Mouse (Mus musculus) intestine, embryonic 14.5 days (tissue): Measurements from ENCODE around the gene Olfr187. TPM values are rescaled to one million over a fixed set of nuclear protein-coding genes. Genes with fewer than 3 reads are reported as not detected.
"Not testable (repeated sequence)": the region's sequence is repeated elsewhere in the genome, so short reads cannot be mapped to it uniquely, and the experiment has no call there.

Experiments
- ATAC-seq: fragments of 200-750 bp; cut with Nextera tagmentation; replicated peaks from 2 replicates; pipeline ENCODE4 v1.8.0; 2017; ENCODE audit warnings: low read depth, moderate number of reproducible peaks, moderate TSS enrichment, moderate library complexity; ENCODE audit not compliant: low FRiP score, low TSS enrichment
- DNase-seq: peaks from one replicate; pipeline ENCODE4 v3.0.0-alpha.2; 2018; ENCODE audit warnings: low spot score
- H3K27ac ChIP-seq: fragments of 300-500 bp; sonication (generic); 2 replicates; pipeline ENCODE4 v1.5.1; 2014; ENCODE audit warnings: low read depth, mild to moderate bottlenecking, control low read depth
- H3K27me3 ChIP-seq: fragments of 300-500 bp; sonication (generic); replicated peaks from 2 replicates; pipeline ENCODE4 v1.6.1; 2014; ENCODE audit warnings: low read length, control low read depth; ENCODE audit not compliant: control insufficient read depth, insufficient read depth
- H3K36me3 ChIP-seq: fragments of 300-500 bp; sonication (generic); 2 replicates; pipeline ENCODE4 v1.6.1; 2014; ENCODE audit warnings: low read length, control low read depth; ENCODE audit not compliant: control insufficient read depth, insufficient read depth
- H3K4me1 ChIP-seq: fragments of 300-500 bp; sonication (generic); replicated peaks from 2 replicates; pipeline ENCODE4 v1.6.1; 2014; ENCODE audit warnings: low read length, control low read depth, mixed read lengths; ENCODE audit not compliant: control insufficient read depth, insufficient read depth
- H3K4me2 ChIP-seq: fragments of 300-500 bp; sonication (generic); 2 replicates; pipeline ENCODE4 v1.6.1; 2014; ENCODE audit warnings: low read length
- H3K4me3 ChIP-seq: fragments of 300-500 bp; sonication (generic); 2 replicates; pipeline ENCODE4 v1.5.1; 2014; ENCODE audit warnings: low read depth, low read length, control low read depth, mixed read lengths
- H3K9ac ChIP-seq: fragments of 300-500 bp; sonication (generic); 2 replicates; pipeline ENCODE4 v1.6.1; 2014; ENCODE audit warnings: mild to moderate bottlenecking, low read length
- H3K9me3 ChIP-seq: fragments of 300-500 bp; sonication (generic); 2 replicates; pipeline ENCODE4 v1.6.1; 2016; ENCODE audit warnings: low read length, control low read depth; ENCODE audit not compliant: control insufficient read depth
- WGBS: fragments of 180-500 bp; shearing (Covaris S2); extraction: QIAGEN DNeasy Blood & Tissue Kit; methylation state at CpG from one replicate; pipeline ENCODE4 v1.1.7; 2014; 5-methylcytosine and 5-hydroxymethylcytosine counted together
- polyA plus RNA-seq: library from polyadenylated mRNA; unstranded; fragments of >200 nt; fragmentation: Nextera tagmentation; extraction: Ambion mirVana; gene quantifications from 2 replicates; pipeline ENCODE4 v1.2.1, GENCODE M21; 2014

Gene Olfr187
- 0.14 TPM in 1 of 2 replicates, not detected in the other for polyA plus RNA-seq

DNA sequence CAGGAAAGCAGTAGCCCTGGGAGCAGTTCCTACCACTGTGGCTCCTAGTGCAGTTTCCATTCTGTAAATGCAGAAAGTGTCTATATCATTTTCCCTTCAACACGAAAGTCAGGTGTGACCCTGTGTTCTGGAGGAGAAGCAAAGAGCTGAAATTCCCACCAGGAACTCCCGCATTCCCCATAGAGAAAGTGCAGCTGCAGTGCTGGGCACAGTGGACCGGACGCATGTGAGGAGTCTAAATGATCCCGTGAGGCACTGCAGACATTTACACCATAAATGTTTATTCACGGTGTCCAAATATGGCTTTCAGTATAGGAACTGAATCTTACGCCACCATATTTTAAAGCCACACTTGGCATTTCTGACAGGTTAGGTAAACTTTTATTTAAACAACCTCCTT is at the start of gene Olfr187:
TSS of gene Olfr187 (minus strand) at position 58 of the 400 bp plus-strand sequence.
- Histone ChIP-seq H3K9me3 (no peaks in the 10 kb centered on the region), H3K27ac (peak within 1 kb of the TSS; percentile 73), H3K9ac (no peak within 1 kb of the TSS), H3K4me1 (no peaks in the 10 kb centered on the region; the same call in 1 of the 2 replicates), H3K27me3 (no peaks in the 10 kb centered on the region), H3K4me3 (no peak within 1 kb of the TSS), H3K4me2 (peak within 1 kb of the TSS; percentile 39), H3K36me3 (no peaks in the 10 kb centered on the region)
- ATAC-seq (peak; percentile 79), DNase-seq (peak; percentile 55)
- WGBS: 46% methylated on average over 7 of the region's 7 CpGs

DNA sequence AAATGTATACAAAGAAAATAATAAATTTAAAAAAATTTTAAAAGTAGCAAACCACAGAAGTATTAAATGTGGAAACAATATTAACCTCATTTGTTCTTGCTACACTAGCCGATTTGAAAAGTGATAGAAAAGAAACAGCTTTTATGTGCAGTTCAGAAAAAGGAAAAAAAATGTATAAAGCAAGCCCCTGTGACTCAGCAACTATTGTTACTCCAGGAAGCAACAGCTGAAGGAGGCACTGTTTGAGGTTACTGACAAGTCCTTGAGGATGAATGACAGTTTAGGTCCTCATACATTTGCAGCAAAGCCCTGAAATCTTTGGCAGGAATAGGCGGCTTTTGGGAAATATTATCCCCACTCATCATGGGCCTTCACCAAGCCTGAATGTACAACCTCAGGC is 41.5 kb upstream of the Olfr187 start:
- WGBS: 84% methylated on average over 2 of the region's 2 CpGs

DNA sequence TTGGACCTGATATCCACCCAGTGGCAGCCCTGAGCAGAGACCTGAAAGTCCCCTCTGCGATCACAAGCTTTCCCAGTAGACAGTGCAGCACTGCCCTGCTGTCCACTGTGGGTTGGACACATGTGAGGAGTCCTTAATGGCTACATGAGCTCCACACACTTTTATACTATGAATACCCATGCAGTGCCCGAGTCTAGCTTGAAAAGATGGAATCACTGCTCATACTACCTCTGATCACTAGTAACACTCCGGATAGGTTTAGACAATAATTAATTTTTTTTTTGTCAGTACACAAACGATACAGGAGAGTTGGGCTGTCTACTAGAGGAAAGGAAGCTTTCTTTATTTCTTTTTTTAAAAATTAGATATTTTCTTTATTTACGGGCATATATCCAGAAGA is 38.3 kb upstream of the Olfr187 start, which contains the start of gene Olfr190:
TSS of gene Olfr190 (minus strand) at position 101 of the 400 bp plus-strand sequence.
- H3K27ac ChIP-seq: no peak within 1 kb of the TSS

More for the DNA sequence above, 41.5 kb upstream of the Olfr187 start:
- not testable (repeated sequence) for H3K27me3 ChIP-seq, H3K4me3 ChIP-seq, H3K36me3 ChIP-seq, H3K4me2 ChIP-seq, H3K27ac ChIP-seq, DNase-seq, H3K9ac ChIP-seq, H3K9me3 ChIP-seq, ATAC-seq, H3K4me1 ChIP-seq

DNA sequence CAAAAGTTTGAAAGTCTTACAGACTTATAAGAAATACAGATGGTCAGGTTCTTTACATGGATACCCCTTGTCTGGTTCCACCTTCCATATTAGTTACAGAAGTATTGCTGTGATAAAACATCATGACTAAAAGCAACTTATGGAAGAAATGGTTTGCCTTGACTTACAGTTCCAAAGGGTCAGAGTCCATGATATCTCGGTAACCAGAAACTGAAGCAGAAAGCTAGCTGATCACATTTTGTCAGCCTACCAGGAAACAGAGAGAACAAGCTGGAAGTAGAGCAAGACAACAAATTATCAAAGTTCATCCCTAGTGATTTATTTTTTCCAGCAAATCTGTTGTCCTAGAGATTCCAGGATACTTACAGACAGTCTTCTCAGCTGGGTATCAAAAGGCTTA is 34.0 kb upstream of the Olfr187 start:
- Histone ChIP-seq H3K9me3 (no peaks in the 10 kb centered on the region), H3K4me3 (no peak overlapping the region), H3K4me1 (no peaks in the 10 kb centered on the region), H3K9ac (no peak overlapping the region), H3K36me3 (no peaks in the 10 kb centered on the region), H3K4me2 (no peak overlapping the region), H3K27me3 (no peaks in the 10 kb centered on the region), H3K27ac (no peak overlapping the region)
- WGBS: 85% methylated on average over 1 of the region's 1 CpGs
- DNase-seq (no peak), ATAC-seq (no peak)

More for the DNA sequence above, 38.3 kb upstream of the Olfr187 start, which contains the start of gene Olfr190:
- H3K36me3 ChIP-seq: no peaks in the 10 kb centered on the region
- no peaks in the 10 kb centered on the region for H3K27me3 ChIP-seq
- WGBS: 93% methylated on average over 5 of the region's 5 CpGs
- H3K4me2 ChIP-seq: no peak within 1 kb of the TSS
- H3K4me3 ChIP-seq: no peak within 1 kb of the TSS
- H3K9me3 ChIP-seq: no peaks in the 10 kb centered on the region
- no peaks in the 10 kb centered on the region for H3K4me1 ChIP-seq
- H3K9ac ChIP-seq: no peak within 1 kb of the TSS
- DNase-seq (no peak), ATAC-seq (no peak)

DNA sequence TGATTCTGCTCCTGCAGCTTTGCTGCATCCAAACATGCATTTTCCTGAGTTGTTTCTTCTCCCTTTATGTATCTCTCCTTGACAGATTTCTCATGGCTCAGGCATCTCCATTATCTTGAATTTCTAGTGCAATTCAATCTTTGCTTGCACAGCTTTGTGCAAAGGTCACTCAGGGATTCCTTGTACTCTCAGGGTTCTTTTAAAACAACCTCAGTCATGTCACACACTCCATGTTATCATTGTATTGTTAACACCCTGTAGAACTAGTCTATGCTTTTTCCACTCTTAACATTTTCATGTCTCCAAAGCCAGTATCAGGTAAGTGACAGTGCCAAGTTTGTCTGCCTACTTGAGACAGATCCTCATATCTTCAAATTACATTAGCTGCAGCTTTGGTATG is 32.2 kb upstream of the Olfr187 start:
- Histone ChIP-seq H3K9ac (no peak overlapping the region), H3K9me3 (no peaks in the 10 kb centered on the region), H3K36me3 (no peaks in the 10 kb centered on the region), H3K4me1 (no peaks in the 10 kb centered on the region), H3K27me3 (no peaks in the 10 kb centered on the region), H3K27ac (no peak overlapping the region), H3K4me2 (no peak overlapping the region), H3K4me3 (no peak overlapping the region)
- DNase-seq (no peak), ATAC-seq (no peak)

DNA sequence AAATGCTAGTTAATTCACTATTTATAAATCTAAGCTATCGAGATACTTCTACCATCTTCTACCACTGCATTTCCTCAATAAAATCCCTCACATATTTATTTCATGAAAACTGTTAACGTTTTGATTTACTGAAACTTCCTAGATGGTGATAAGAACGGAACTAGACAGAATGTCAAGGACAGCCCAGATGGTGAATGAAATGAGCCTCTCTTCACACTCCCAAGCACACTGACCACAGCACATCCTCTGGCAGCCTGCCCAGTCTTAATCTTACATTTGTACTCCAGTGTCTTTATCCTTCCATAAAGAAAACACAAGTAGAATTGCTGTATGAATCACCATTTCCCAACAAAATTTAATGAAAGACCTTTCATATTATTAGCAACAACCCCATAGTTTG is 22.8 kb upstream of the Olfr187 start:
- H3K9ac ChIP-seq, H3K4me3 ChIP-seq, H3K4me1 ChIP-seq, H3K27me3 ChIP-seq, ATAC-seq, H3K4me2 ChIP-seq, H3K27ac ChIP-seq, DNase-seq, H3K36me3 ChIP-seq, H3K9me3 ChIP-seq: not testable (repeated sequence)
- WGBS: 59% methylated on average over 3 of the region's 3 CpGs

DNA sequence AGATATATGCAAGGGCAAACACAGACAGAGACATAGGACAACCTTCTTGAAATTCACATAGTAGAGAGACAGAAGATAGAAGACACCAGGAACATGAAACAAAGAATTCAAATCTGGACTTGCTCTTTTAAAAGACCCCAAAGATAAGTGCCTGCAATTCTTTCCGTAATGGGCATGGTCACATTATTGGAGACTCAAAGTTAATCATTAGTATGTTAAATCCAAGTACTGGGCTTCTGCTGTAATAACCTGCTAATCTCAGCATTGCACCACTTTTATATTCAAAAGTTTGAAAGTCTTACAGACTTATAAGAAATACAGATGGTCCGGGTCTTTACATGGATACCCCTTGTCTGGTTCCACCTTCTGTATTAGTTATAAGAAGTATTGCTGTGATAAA is 9.7 kb upstream of the Olfr187 start:
- not testable (repeated sequence) for ATAC-seq, DNase-seq

DNA sequence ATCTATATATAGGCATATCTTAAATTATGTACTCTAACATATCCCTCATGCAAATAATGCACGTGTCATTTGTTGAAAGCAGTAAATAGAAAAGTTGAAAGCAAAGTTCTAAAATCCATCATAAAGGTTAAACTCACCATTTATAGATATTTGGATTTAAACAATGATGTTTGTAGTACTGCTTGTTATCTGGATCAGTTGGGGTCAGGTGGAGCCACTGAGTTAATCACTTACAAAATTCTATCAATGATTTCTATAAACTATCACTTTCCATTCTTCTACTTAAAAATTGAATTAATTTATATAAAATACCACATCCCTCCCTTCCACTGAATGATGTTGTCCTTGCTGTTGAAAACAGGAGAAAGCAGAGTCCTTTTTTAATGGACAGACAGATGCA is 9.3 kb upstream of the Olfr187 start:
- Histone ChIP-seq H3K4me3 (no peak overlapping the region), H3K4me1 (no peaks in the 10 kb centered on the region), H3K27me3 (no peaks in the 10 kb centered on the region), H3K4me2 (no peak overlapping the region), H3K36me3 (no peaks in the 10 kb centered on the region), H3K9ac (no peak overlapping the region), H3K27ac (no peak overlapping the region), H3K9me3 (no peaks in the 10 kb centered on the region)
- DNase-seq: no peak
- WGBS: 76% methylated on average over 1 of the region's 1 CpGs
- ATAC-seq: no peak

More for the DNA sequence above, 9.7 kb upstream of the Olfr187 start:
- H3K9me3 ChIP-seq, H3K27me3 ChIP-seq, H3K4me2 ChIP-seq, H3K4me1 ChIP-seq, H3K36me3 ChIP-seq, H3K27ac ChIP-seq, H3K9ac ChIP-seq, H3K4me3 ChIP-seq: not testable (repeated sequence)
- WGBS: 84% methylated on average over 2 of the region's 2 CpGs

DNA sequence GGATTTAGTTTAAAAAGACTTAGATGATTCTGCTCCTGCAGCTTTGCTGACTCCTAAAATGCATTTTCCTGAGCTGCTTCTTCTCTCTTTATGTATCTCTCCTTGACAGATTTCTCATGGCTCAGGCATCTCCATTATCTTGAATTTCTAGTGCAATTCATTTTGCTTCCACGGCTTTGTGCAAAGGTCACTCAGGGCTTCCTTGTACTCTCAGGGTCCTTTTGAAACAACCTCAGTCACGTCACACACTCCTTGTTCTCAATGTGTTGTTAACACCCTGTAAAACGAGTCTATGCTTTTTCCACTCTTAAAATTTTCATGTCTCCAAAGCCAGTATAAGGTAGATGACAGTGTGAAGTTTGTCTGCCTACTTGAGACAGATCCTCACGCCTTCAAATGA is 8.0 kb upstream of the Olfr187 start:
- ATAC-seq (no peak), DNase-seq (no peak)
- Histone ChIP-seq H3K36me3 (no peaks in the 10 kb centered on the region), H3K27ac (no peak overlapping the region), H3K4me3 (no peak overlapping the region), H3K4me2 (no peak overlapping the region), H3K9ac (no peak overlapping the region), H3K4me1 (no peaks in the 10 kb centered on the region), H3K27me3 (no peaks in the 10 kb centered on the region), H3K9me3 (no peaks in the 10 kb centered on the region)
- 62% methylated on average over 4 of the region's 4 CpGs for WGBS
